Mouse (Mus musculus) erythroblast, adult 5-6 weeks (primary cell): ENCODE results near the gene Cfap74. TPM values are rescaled to one million over a fixed set of nuclear protein-coding genes. Genes with fewer than 3 reads are reported as not detected.

Experiments used
- ATAC-seq: replicated peaks from 2 replicates; pipeline ENCODE4 v1.8.0; 2016; ENCODE audit warnings: moderate number of reproducible peaks, mild to moderate bottlenecking, moderate TSS enrichment, inconsistent platforms; ENCODE audit not compliant: poor library complexity, low FRiP score, severe bottlenecking
- total RNA-seq, 2 experiments: library from RNA; stranded (forward) in 1 of 2; stranded (reverse) in 1 of 2; fragments of 150-400 nt in 1 of 2; fragments of 200-764, 138-1000 nt in 1 of 2; gene quantifications; 2 replicates each; pipeline versions ENCODE4 v1.2.3 to v1.2.4; 2015 to 2017; ENCODE audit warnings: low replicate concordance in 2 of 2

Gene Cfap74
- total RNA-seq (2015; ENCODE audit: low replicate concordance) = not detected in 2 replicates
- total RNA-seq (2017; ENCODE audit: low replicate concordance) = 0.56 TPM in 1 of 2 replicates, not detected in the other

GRCm38 (mm10) chr4:155409058-155409776 lies at the start of gene Cfap74:
Cfap74 (plus strand) TSS chr4:155409190.
- ATAC-seq = no peak

- ATAC-seq = no peak
These were observed 49.2 kb upstream of the Cfap74 start for GRCm38 (mm10) chr4:155359560-155360464.

DNA sequence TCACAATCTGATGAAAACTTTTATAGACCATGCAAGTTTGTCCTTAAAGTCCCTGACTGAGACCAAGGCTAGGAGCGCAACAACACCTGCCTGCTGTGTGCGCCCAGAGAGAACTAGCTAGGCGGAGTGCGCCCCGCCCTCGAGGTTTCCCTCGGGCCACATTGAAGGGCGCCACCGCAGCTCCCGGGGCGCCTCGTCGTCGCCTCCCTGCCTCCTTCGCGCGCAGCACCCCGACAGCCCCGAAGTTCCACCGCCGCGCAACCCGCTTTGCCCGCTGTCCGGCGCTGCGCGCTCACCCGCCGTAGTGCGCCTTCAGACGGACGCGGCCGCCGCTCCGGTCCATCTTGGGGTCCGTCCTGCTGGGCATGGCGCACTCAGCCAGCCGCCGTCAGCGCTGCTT lies 48.1 kb upstream of the Cfap74 start:
- no peak for ATAC-seq

GRCm38 (mm10) chr4:155361303-155361791 lies 47.6 kb upstream of the Cfap74 start, which contains the start of gene Prkcz:
Prkcz (minus strand) TSS chr4:155361361.
- no peak for ATAC-seq

DNA sequence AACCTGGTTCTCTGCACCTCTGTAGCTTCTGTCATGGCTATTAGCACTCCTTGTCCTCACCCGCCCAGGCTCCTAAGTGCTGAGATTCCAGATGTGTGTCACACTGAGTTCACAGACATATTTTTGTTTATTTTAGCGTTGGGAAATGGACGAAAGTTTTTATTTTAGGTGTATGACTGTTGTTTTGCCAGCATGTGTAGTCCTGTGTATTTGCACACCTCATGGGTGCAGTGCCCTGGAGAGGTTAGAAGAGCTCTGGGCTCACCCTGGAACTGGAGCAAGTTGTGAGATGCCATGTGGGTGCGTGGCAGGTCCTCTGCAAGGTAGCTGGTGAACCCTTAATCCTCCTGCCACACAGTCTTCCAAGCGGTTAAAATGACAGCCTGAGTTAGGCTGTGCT lies 46.5 kb upstream of the Cfap74 start:
- ATAC-seq = no peak

GRCm38 (mm10) chr4:155366784-155367183 lies 42.2 kb upstream of the Cfap74 start:
- no peak for ATAC-seq

DNA sequence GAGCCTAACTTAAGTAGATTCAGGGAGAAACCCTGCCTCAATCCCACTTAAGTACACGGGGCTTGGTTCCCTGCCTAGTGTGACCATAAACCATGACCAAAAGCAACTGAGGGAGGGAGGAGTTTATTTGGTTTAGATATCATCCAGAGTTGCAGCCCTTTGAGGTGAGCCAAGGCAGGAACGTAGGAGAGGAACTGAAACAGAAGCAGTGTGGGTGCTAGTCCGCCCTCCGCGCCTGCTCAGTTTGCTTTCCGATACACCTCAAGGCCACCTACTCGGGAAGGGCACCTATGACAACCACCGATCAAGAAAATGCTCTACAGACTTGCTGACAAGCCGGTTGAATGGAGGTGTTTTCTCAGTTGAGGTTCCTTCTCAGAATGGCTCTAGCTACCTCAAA lies 41.3 kb upstream of the Cfap74 start:
- no peak for ATAC-seq

DNA sequence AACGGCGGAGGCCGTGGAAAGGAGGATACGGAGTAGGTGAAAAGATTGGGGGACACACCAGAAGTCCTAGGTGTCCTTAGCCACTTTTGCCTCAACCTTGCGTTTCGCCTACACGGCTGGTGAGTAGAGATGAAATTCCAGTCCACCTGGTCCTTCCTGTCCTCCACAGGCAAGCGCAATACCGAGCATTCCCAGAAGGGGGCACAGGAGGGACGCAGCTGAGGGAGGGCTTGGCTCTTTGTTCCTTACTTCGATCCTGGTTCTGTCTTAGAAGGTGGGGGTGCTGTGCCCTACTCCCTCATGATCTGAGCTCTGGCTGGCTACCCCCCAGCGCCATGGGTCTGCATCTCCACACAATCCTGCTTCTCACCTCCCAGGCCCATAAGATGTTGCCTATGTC lies 40.3 kb upstream of the Cfap74 start:
- ATAC-seq = no peak

- ATAC-seq = no peak
These were observed 38.0 kb upstream of the Cfap74 start for GRCm38 (mm10) chr4:155370737-155371715.

DNA sequence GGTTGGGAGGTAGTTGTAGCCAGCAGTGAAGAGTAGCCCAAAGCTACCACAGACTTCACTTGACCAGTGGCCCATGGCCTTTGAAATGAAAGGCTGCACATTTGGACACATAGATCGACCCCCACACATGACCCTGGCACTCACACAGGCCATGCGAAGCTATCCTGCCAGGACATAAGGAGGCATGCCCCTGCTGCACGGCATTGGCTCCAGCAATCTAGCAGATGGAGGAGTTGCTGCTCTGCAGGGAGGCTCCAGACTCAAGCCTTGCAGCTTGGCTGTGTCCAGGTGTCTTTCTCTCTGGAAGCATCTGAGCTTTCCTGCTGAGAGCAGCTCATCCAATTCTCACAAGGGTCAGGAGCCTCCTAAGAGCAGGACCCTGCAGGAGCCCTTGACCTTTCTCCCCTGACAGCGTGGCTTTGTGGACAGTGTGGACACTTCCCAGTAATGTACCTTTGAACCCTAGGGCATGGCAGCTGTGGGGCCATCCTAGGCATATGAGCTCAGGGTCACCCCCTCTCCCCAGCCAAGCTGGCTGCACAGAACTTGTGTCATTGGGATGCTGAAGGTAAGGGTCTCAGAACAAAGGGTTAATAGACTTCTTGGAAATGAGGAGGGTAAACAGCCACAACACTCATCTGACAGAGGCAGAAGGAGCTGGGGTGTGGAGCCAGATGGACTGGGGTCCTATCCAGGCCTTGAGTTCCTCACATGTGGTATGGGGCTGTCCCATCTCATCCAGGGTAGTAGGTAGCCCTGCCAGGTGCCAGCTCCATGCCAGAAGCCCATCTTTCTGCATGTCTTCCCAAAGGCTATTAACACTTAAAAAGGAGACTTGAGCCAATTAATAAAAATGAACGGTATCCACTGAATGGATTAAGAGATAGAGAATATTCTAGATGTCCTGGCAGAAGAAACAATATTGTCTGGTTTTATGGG lies 36.9 kb upstream of the Cfap74 start:
- no peak for ATAC-seq

DNA sequence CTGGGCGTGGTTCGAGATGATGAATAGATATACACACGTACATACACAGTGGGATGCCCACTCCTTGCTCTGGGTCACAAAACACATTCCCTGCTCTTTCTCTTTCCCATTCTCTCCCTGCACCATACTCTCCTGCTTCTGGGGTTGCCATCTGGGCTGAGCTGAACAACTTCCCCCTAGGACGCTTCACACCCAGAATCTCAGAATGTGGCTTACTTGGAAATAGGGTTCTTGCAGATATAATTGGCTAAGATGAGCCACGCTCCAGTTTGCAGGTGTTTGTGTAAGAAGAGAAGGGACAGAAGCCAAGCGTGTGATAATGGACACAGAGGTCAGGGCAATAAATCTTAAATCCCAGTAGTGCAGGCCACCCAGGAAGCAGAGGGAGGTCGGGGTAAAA lies 27.0 kb upstream of the Cfap74 start:
- no peak for ATAC-seq

GRCm38 (mm10) chr4:155382752-155383151 lies 26.2 kb upstream of the Cfap74 start:
- no peak for ATAC-seq

DNA sequence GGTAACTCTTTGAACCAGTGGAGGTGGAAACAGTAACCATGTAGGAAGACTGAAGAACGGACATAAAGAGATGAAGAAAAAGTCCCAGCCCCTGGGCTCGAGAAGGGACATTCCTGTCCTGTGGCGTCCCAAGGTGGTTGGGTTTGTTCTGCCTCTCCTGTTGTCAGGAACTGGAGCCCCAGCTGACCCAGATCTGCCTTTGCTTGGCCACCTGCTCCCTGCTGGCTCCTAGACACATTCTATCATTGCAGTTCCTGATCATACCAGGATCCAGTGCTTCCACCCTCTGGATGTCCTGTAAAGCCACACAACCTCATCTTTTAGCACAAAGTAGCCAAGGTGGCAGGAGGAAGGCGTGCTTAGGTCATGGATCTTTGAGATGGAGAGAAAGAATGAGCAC lies 25.7 kb upstream of the Cfap74 start:
- ATAC-seq = no peak

- no peak for ATAC-seq
These were observed 21.8 kb upstream of the Cfap74 start for GRCm38 (mm10) chr4:155387166-155387565.

GRCm38 (mm10) chr4:155395471-155395870 lies 13.5 kb upstream of the Cfap74 start:
- no peak for ATAC-seq

DNA sequence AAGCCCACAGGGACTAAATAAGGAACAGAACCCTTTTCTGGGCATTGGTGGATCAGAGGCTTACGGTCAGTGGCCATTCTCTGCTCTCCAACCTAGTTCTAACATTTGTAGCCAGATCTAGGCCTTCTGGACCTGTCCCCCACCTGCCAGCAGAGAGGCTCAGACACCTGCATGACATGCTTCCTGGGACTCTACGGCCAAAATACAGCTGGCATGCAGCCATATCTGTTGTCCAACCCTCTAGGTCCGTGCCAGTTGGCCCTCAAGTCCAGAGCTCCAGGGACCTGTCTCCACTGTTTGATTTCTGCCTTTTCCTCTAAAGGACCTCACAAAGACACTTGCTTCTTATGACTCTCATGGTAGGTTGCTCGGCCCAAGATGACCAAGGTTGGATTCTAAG lies 12.2 kb upstream of the Cfap74 start:
- ATAC-seq = no peak

- ATAC-seq = no peak
These were observed 11.3 kb upstream of the Cfap74 start, which contains the start of gene Gabrd for GRCm38 (mm10) chr4:155397511-155398221. Gabrd (minus strand) TSS chr4:155398112.

DNA sequence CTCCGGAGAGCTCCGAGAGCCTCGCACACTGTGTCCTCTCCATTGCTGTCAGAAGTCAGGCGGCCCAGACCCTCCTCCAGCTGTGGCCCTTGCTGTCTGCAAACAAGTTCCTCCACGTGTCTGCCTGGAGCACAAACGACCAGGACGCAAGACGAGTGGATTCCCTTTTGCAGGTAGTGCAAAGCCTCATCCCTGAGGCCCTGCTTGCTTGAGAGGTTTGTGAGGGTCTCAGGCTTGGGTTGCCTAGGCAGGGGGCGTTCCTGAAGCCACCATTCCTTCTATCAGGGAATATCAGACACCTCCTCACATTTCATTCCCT lies 10.8 kb upstream of the Cfap74 start:
- ATAC-seq = no peak
